Mouse (Mus musculus) CD4-positive, CD25-positive, alpha-beta regulatory T cell, adult 2 months (primary cell): ENCODE measurements at regions not wholly inside any gene's neighbourhood (a gene's known extent, or its start where the extent isn't known, plus 50 kb on each side); places are given as distances from the start of the nearest gene placed in this dataset.

Experiments
- DNase-seq: peaks from one replicate; pipeline ENCODE4 v3.0.0-alpha.2; 2012; ENCODE audit warnings: low read depth, low spot score

DNA sequence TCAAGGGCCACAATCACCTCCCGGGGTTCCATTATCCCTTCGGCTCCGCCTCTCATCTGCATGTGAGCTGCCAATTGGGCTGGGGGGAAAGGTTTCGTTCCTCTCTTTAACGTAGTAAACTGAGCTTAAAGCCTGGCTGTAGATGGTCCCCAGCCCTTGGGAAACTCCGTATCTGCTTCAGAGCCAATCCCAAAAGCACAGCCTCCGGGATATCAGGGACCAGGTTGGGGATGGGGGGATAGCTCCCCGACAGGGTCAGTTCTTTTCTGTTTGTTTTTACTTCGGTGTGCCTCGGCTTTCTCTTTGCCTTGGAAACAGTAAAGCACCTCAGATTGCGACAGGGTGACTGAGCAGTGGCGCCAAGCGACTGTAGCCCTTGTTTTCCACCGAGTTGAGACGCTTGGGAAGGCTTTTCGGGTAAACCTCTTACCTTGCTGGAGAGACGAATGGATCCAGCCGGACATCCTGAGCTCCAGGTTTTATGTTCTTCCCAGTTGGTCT lies 64.5 kb downstream of the Tfap2c start:
- DNase-seq = no peak

GRCm38 (mm10) chr2:172615148-172615547 lies 65.8 kb downstream of the Tfap2c start:
- DNase-seq = no peak

GRCm38 (mm10) chr2:172615582-172615981 lies 66.2 kb downstream of the Tfap2c start:
- no peak for DNase-seq

DNA sequence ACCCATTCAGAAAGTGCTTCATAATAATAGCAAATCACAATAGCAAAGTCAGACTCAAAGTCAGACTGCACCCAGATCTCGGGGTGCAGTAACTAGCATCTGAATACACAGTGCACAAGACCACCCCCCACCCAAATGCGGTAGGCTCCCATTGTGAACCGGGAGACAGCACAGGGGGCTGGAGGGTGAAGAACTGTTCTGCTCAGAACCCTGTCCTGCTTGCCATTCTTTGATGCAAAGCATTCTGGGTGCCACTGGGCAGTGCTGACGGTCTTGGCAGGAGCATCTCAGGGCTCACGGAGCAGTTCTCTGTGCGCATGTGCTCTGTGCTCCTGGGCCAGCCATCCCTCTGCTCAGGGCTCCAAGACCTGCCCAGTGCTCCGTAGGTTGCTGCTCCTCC lies 69.8 kb downstream of the Tfap2c start:
- no peak for DNase-seq

GRCm38 (mm10) chr2:172620001-172620400 lies 70.6 kb downstream of the Tfap2c start:
- no peak for DNase-seq

- no peak for DNase-seq
Measured at GRCm38 (mm10) chr2:172623707-172624106, 74.3 kb downstream of the Tfap2c start.

DNA sequence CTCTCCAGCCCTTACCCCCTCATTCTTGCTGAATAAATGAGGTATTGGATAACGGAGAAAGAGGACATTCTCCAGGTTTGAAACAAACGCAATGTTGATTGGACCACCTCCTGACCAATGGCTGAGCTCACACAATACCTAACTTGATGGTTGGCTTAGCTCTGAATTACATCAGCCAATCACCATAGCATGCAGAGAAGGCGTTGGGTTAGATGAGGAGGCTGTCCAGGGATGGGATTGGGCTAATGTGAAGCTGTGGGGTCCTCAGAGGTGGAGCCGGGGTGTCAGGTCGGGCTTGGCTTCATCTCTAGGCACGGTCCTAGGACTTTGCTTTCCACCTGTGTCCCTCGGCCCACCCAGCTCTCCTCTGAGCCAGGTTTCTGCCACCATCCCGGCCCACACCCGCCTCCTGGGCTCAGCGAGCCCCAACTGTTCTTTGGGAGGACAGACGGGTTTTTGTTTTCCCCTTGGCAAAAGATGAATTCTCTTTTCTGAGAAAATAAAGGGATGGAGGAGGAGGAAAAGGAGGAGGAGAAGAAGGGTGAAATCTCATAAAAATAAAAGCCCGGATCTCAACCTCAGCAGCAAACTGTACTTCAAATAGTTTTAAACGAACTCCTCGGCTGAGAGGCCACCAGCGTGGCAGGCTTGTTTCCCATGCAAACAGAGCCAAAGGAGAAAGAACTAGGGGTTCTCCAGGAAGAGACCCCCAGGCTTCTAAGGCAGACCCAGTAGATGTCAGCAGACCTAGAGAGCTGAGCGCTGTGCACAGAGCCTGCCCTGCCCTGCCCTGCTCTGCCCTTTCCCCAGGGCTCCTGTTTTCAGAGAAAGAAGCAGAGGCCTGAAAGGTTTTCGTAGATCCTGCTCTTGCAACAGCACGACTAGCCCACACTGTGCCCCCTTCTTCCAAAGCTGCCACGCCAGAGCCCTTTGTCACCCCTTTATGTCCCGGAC lies 78.2 kb downstream of the Tfap2c start:
- no peak for DNase-seq

DNA sequence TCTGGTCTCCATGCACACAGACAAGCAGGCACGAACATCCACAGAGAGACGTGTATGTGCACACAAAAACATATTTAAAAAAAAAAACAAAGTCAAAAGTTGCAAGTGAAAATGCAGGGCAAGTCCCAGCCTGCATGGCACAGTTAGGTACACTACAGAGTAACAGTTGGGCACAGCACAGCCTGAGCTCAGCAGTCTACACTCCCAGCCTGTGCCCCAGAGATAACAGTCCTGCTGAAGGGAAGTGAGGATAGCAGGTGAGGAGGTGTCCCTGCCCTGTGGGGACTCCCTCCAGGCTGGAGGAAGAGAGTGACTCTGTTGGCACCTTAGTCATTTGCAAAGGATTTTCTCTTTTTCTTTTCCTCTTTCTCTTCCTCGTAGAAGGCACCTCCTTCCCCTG lies 80.9 kb downstream of the Tfap2c start:
- no peak for DNase-seq

GRCm38 (mm10) chr2:172642616-172643015 lies 93.2 kb downstream of the Tfap2c start:
- DNase-seq = no peak

DNA sequence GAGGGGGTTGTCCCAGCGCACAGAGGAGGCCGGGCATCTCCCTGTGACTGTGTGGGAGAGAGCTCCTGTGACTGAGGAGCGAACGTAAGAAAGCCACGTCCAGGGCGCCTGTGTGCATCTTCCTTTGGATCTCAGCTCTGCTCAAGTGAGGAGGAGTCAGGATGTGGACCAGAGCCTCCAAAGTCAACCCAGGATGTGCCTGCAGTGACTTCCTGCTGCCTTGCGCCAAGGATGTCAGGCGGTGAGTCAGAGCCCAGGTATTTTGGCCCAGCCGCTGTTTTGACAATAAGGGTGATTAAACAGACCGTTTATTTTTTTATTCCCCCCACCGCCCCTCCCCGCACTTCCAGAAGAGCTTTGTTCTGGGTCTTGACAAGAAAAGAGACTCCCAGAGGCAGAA lies 94.5 kb downstream of the Tfap2c start:
- no peak for DNase-seq

GRCm38 (mm10) chr2:172644451-172644850 lies 95.1 kb downstream of the Tfap2c start:
- DNase-seq = no peak

- no peak for DNase-seq
Measured at GRCm38 (mm10) chr2:172648072-172648471, 98.7 kb downstream of the Tfap2c start.

DNA sequence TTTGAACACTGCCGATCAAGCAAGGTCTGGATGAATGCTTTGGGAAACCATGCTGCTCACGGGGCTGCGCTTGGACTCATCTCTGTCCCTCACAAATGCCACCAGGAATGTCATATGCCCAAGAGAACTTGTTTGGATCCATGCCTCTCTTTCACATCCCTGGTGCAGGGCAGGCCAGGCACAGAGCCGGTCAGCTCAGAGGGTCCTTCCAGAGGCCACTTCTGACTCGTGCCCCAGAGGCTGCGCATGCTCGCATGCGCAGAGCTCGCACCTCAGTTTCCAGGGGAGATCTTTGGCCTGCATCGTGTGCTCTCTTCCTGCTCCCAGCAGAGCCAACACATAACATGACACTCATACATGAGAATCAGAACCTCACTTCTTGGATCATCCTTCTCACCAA lies 111.1 kb downstream of the Tfap2c start:
- DNase-seq = no peak

DNA sequence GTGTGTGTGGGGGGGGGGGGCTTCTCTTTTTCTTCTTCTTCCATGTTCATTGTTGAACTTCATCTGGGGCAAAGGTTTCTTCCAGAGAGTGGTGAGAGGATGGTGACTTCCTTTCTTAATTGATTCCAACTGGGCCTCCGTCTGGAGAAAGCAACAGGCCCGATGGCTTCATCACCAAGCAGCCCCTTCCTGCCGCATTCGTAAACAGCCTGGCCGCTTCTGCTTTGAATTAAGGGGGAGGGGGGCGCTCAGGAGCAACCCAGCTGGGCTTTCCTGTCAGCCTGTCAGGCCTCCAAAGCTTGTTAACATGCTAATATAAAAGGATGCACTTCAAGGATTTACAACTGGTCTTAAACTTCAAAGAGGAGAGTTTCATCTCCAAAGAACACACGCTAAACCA lies 111.5 kb downstream of the Tfap2c start:
- no peak for DNase-seq

DNA sequence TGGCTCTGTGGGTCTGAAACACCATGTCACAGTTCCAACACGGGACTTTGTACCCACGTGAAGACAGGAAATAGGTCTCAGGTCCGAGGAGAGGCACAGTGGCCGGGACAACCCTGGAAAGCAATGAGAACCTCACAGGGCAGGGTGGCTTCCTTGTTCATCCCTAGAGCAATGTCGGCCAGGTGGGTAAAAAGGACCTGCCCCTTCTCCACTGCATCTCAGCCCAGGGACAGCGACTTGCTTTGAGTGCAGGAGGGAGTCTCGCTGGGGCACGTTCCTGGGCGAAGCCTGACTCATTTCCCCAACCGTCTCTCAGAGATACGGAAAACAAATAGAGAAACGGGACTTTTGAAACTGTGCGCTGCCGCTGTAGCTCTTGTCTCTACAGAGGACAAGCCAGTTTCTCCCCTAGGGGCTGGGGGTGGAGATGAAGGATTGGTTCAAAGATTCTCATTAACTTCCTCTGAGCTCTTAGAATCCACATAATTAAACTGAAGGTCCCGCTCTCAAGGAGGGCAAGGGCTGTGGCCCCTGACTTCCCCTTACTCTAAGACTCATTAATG lies 112.1 kb downstream of the Tfap2c start:
- no peak for DNase-seq

GRCm38 (mm10) chr2:172662165-172662564 lies 112.8 kb downstream of the Tfap2c start:
- no peak for DNase-seq

DNA sequence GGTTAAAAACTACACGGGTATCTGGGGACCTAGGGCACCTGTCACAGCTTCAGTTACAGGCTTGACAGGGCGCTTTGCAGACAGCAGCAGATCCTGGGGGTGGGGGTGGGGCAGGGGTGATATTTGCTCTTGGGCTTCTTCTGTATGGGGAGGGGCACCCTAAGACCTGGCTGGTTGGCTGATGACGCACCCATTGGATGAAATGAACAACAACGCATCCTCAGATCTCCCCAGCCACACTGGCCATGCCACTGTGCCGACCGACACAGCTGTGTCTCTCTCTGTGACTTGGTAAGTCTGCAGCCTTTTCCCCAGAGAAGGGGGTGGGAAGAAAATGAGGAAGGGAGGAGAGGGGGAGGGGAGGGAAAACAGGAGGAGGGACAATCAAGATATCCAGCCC lies 114.3 kb downstream of the Tfap2c start:
- DNase-seq = no peak

DNA sequence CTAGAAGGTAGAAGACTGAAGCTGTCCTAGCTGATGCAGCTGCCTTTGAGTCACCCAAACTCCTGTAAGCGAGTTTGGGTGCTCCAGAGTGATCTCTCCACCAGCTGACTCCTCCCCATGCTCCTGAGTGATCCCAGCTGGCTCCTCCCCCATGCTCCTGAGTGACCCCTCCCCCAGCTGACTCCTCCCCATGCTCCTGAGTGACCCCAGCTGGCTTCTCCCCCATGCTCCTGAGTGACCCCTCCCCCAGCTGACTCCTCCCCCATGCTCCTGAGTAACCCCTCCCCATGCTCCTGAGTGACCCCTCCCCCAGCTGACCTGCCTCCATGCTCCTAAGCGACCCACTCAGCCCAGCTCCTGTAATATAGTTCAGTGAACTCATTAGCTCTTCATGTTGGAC lies 123.7 kb downstream of the Tfap2c start:
- DNase-seq = no peak

DNA sequence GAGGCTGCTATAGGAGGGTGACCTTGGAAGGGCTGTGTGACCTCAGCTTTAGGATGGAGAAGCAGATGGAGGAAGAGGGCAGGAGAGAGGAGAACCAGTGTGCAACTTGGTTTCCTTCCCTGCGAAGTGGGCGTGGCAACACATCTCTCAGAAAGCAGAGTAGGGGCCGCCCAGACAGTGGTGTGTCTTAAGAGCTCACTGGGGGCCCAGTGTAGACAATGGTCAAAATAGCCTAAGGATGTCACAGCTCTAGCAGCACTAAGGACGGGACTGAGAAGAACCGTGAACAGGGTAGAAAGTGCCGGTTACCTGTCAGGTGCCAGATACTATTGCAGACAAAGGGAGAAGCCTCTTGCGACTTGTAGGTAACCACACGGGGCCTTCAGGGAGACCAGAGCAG lies 125.2 kb downstream of the Tfap2c start:
- no peak for DNase-seq

- DNase-seq = no peak
Measured at GRCm38 (mm10) chr2:172675081-172675480, 125.7 kb downstream of the Tfap2c start.

DNA sequence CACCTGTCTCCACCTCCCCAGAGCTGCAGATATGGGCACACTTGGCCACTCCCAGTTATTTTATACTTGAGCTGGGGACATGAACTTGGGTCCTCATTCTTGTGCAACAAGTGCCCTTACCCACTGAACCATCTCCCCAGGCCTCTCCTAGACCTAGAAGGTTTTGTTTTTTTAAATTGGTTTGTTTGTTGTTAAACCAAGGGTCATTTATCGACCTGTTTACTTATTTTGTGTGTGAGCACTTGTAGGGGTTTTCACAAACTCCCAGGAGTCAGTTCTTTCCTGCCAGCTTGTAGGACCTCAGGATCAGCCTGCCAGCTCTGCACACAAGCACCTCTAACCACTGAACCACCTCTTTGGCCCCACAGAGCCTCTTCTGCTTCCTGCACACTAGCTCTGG lies 140.8 kb downstream of the Tfap2c start:
- DNase-seq = no peak

DNA sequence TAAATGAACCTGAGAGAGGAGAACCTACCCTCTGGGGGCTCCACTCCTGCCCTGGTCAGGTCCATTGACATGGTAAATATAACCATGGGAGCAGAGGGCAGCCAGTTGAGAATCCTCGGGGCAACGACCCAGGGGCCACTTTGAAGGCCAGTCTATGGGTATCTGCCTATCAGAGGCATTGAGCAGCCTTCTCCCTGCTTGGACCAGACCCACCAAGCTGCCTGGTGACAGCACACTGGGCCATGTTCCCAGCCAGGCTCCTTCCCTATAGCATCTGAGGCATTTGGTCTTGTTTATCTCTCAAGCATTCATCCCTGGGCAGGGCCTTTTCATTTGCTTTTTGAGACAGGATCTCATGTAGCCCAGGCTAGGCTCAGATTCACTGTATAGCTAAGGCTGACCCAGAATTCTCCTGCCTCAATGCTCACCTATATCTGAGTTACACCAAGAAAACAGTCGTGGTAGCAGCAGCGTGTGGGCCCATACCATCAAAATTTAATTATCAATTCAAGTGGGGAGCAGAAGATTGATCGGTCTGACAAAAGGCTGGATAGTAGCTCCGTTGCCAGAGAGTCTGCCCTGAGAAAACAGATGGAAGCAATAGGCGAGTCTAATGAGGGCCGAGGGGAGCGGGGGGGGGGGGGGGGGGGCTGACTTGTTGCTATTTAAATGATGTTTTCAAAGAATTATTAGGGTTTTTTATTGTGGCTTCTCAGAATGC lies 141.7 kb downstream of the Tfap2c start:
- DNase-seq = no peak
